Mouse (Mus musculus) intestine, embryonic 16.5 days (tissue): ENCODE results near the gene Cd2ap. TPM values are rescaled to one million over a fixed set of nuclear protein-coding genes. Genes with fewer than 3 reads are reported as not detected.

Experiments used
- ATAC-seq: fragments of 200-750 bp; cut with Nextera tagmentation; 2 replicates; pipeline ENCODE4 v1.8.0; 2017; ENCODE audit warnings: moderate TSS enrichment, moderate library complexity
- H3K27ac ChIP-seq: fragments of 300-500 bp; sonication (generic); 2 replicates; pipeline ENCODE4 v1.5.1; 2014; ENCODE audit warnings: mild to moderate bottlenecking, low read length
- H3K27me3 ChIP-seq: fragments of 300-500 bp; sonication (generic); replicated peaks from 2 replicates; pipeline ENCODE4 v1.6.1; 2014; ENCODE audit warnings: low read length, control low read depth, mixed read lengths; ENCODE audit not compliant: control insufficient read depth, insufficient read depth
- H3K36me3 ChIP-seq: fragments of 300-500 bp; sonication (generic); 2 replicates; pipeline ENCODE4 v1.6.1; 2014; ENCODE audit warnings: low read length, control low read depth; ENCODE audit not compliant: control insufficient read depth, insufficient read depth
- H3K4me1 ChIP-seq: fragments of 300-500 bp; sonication (generic); 2 replicates; pipeline ENCODE4 v1.6.1; 2014; ENCODE audit warnings: low read length, control low read depth, mixed read lengths; ENCODE audit not compliant: control insufficient read depth, insufficient read depth
- H3K4me2 ChIP-seq: fragments of 300-500 bp; sonication (generic); 2 replicates; pipeline ENCODE4 v1.6.1; 2014; ENCODE audit warnings: low read depth, low read length, control low read depth
- H3K4me3 ChIP-seq: fragments of 300-500 bp; sonication (generic); 2 replicates; pipeline ENCODE4 v1.5.1; 2014; ENCODE audit warnings: mild to moderate bottlenecking, low read length
- H3K9ac ChIP-seq: fragments of 300-500 bp; sonication (generic); 2 replicates; pipeline ENCODE4 v1.6.1; 2014; ENCODE audit warnings: low read depth, low read length
- H3K9me3 ChIP-seq: fragments of 300-500 bp; sonication (generic); 2 replicates; pipeline ENCODE4 v1.6.1; 2016; ENCODE audit warnings: low read length, control low read depth; ENCODE audit not compliant: control insufficient read depth
- WGBS: fragments of 180-500 bp; shearing (Covaris S2); extraction: QIAGEN DNeasy Blood & Tissue Kit; methylation state at CpG from one replicate; pipeline ENCODE4 v1.1.7; 2014; 5-methylcytosine and 5-hydroxymethylcytosine counted together
- polyA plus RNA-seq: library from polyadenylated mRNA; unstranded; fragments of >200 nt; fragmentation: Nextera tagmentation; extraction: Ambion mirVana; gene quantifications from 2 replicates; pipeline ENCODE4 v1.2.1, GENCODE M21; 2015

Gene Cd2ap
- polyA plus RNA-seq, 1 experiment from 2014 or later = 26.8 TPM

DNA sequence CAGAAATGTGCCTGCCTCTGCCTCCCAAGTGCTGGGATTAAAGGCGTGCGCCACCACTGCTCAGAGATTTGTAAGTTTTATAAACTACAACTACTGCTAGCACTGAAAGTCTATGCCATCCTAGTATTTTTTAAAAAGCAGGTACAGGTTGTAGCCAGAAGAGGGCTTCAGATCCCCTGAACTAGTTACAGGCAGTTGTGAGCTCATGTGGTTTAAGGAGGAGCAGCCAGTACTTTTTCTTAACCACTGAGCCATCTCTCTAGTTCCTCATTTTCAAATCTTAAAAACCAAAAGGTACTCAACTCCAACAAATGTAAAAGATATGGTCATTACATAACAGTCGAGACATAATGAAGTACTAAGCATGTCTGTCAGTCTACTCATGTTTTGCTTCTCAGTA, 61.1 kb downstream of the Cd2ap start:
- H3K4me2 ChIP-seq = no peak overlapping the region
- H3K36me3 ChIP-seq = peaks cover 6% of the 10 kb centered on the region; the same call in 1 of the 2 replicates
- no peak overlapping the region for H3K4me3 ChIP-seq
- ATAC-seq = no peak
- no peaks in the 10 kb centered on the region for H3K9me3 ChIP-seq
- WGBS = 92% methylated on average over 3 of the region's 3 CpGs
- no peaks in the 10 kb centered on the region for H3K27me3 ChIP-seq
- no peak overlapping the region for H3K9ac ChIP-seq
- no peak overlapping the region for H3K27ac ChIP-seq
- no peaks in the 10 kb centered on the region for H3K4me1 ChIP-seq

GRCm38 (mm10) chr17:42792412-42792975, 84.0 kb downstream of the Cd2ap start:
- Histone ChIP-seq H3K4me3 (no peak overlapping the region), H3K9me3 (no peaks in the 10 kb centered on the region), H3K27ac (no peak overlapping the region), H3K36me3 (no peaks in the 10 kb centered on the region), H3K27me3 (no peaks in the 10 kb centered on the region), H3K4me1 (no peaks in the 10 kb centered on the region), H3K9ac (no peak overlapping the region), H3K4me2 (no peak overlapping the region)
- 84% methylated on average over 2 of the region's 2 CpGs for WGBS
- ATAC-seq = peak; percentile 65

DNA sequence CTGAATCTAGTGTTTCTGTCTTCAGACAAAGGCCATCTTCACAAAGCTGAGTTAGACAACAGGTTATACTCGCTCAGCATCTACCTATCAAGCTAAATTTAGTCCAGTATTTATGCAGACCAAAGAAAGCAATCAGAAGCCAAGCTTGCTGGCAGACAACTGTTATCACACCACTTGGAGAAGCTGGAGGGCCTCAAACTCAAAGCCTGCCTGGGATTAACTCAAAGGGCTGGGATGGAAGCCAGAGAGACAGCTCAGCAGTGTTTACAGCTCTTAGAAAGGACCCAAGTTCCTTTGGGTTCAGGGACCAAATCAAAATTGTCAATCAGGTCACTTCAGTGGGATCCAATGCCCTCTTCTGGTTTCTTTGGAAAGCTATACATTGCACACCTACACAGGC, 85.7 kb downstream of the Cd2ap start:
- Histone ChIP-seq H3K9me3 (no peaks in the 10 kb centered on the region), H3K27me3 (no peaks in the 10 kb centered on the region), H3K36me3 (no peaks in the 10 kb centered on the region), H3K4me2 (no peak overlapping the region), H3K4me3 (no peak overlapping the region), H3K9ac (no peak overlapping the region), H3K4me1 (no peaks in the 10 kb centered on the region), H3K27ac (no peak overlapping the region)
- ATAC-seq = no peak
- WGBS = 78% methylated on average over 1 of the region's 1 CpGs

GRCm38 (mm10) chr17:42789723-42790122, 86.7 kb downstream of the Cd2ap start:
- ATAC-seq = no peak
- H3K4me2 ChIP-seq = no peak overlapping the region
- no peaks in the 10 kb centered on the region for H3K36me3 ChIP-seq
- H3K9me3 ChIP-seq = no peaks in the 10 kb centered on the region
- H3K4me1 ChIP-seq = no peaks in the 10 kb centered on the region
- H3K27me3 ChIP-seq = no peaks in the 10 kb centered on the region
- no peak overlapping the region for H3K4me3 ChIP-seq
- WGBS = 65% methylated on average over 2 of the region's 2 CpGs
- no peak overlapping the region for H3K27ac ChIP-seq
- no peak overlapping the region for H3K9ac ChIP-seq

GRCm38 (mm10) chr17:42788686-42789453, 87.6 kb downstream of the Cd2ap start:
- Histone ChIP-seq H3K4me2 (no peak overlapping the region), H3K9me3 (no peaks in the 10 kb centered on the region), H3K4me3 (no peak overlapping the region), H3K4me1 (no peaks in the 10 kb centered on the region), H3K27me3 (no peaks in the 10 kb centered on the region), H3K36me3 (no peaks in the 10 kb centered on the region), H3K9ac (no peak overlapping the region), H3K27ac (no peak overlapping the region)
- peak; percentile 39; the same call in 1 of the 2 replicates for ATAC-seq
- WGBS = 81% methylated on average over 5 of the region's 5 CpGs

DNA sequence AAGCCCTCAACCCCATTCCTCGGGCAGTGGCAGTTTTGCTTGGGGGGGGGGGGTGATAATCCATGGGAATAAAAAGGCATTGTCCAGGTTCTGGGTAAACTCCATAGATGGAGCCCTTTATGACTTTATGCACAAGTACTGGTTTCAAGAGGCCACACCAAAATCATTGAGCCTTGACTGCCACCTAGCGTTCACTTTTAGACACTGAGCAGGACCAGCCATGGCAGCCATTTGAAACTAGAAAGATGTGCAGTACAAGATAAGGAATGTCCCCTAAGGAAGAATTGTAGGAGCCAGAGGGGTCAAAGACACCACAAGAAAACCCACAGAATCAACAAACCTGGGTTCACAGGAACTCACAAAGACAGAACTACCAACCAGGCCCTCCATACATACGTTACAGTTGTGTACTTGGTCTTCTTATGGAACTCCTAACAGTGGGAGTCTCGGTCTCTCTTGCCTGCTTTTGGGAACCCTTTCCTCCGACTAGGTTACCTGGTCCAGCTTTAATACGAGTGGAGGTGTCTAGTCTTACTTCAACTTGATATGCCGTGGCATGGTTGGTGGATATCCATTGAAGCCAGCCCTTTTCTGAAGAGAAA, 94.2 kb downstream of the Cd2ap start:
- H3K27ac ChIP-seq = no peak overlapping the region
- no peaks in the 10 kb centered on the region for H3K36me3 ChIP-seq
- no peaks in the 10 kb centered on the region for H3K9me3 ChIP-seq
- ATAC-seq = peak; percentile 74
- no peak overlapping the region for H3K4me2 ChIP-seq
- H3K27me3 ChIP-seq = no peaks in the 10 kb centered on the region
- 54% methylated on average over 7 of the region's 7 CpGs for WGBS
- no peaks in the 10 kb centered on the region for H3K4me1 ChIP-seq
- H3K9ac ChIP-seq = no peak overlapping the region
- H3K4me3 ChIP-seq = no peak overlapping the region

- Histone ChIP-seq H3K9me3 (no peaks in the 10 kb centered on the region), H3K27ac (no peak overlapping the region), H3K27me3 (no peaks in the 10 kb centered on the region), H3K4me2 (no peak overlapping the region), H3K4me3 (no peak overlapping the region), H3K9ac (no peak overlapping the region), H3K4me1 (no peaks in the 10 kb centered on the region), H3K36me3 (no peaks in the 10 kb centered on the region)
- WGBS = 37% methylated on average over 2 of the region's 2 CpGs
- ATAC-seq = no peak
These were observed 122.7 kb downstream of the Cd2ap start for GRCm38 (mm10) chr17:42753791-42754190.

GRCm38 (mm10) chr17:42752173-42752572, 124.3 kb downstream of the Cd2ap start:
- Histone ChIP-seq H3K27me3 (no peaks in the 10 kb centered on the region), H3K4me2 (no peak overlapping the region), H3K4me1 (no peaks in the 10 kb centered on the region), H3K9me3 (no peaks in the 10 kb centered on the region), H3K4me3 (no peak overlapping the region), H3K36me3 (no peaks in the 10 kb centered on the region), H3K27ac (no peak overlapping the region), H3K9ac (no peak overlapping the region)
- ATAC-seq = no peak
- 87% methylated on average over 2 of the region's 2 CpGs for WGBS

- Histone ChIP-seq H3K4me2 (no peak overlapping the region), H3K27ac (no peak overlapping the region), H3K9me3 (no peaks in the 10 kb centered on the region), H3K36me3 (no peaks in the 10 kb centered on the region), H3K27me3 (no peaks in the 10 kb centered on the region), H3K4me3 (no peak overlapping the region), H3K4me1 (no peaks in the 10 kb centered on the region), H3K9ac (no peak overlapping the region)
- WGBS = 55% methylated on average over 6 of the region's 6 CpGs
- no peak for ATAC-seq
These were observed 130.6 kb downstream of the Cd2ap start for GRCm38 (mm10) chr17:42745657-42746420.
